Comparison of ENCODE assay signal across 9 mouse cellular contexts in genomic region chr4:106281128-106281491, GRCm38 (mm10). TPM values are rescaled to one million over a fixed set of nuclear protein-coding genes. Genes with fewer than 3 reads are reported as not detected.
DNase-seq lines count a peak whose midpoint lies in the region; ATAC-seq and TF ChIP-seq lines count a peak whose summit lies in the region.
"Had no signal": no experiment of that assay in that cellular context is flagged by ENCODE, and none has a peak within 500 bp of the region (broad histone marks: within the 10 kb centered on the region; RNA-seq: fewer than 3 reads in every experiment).

No protein-coding gene starts in this region.

- H3K9ac ChIP-seq in forebrain, embryonic 15.5 days (replicated peaks) = no peak overlapping the region
- H3K9ac ChIP-seq in forebrain, postnatal 0 days = no peak overlapping the region
- H3K9ac ChIP-seq in liver, embryonic 12.5 days = no peak overlapping the region
- no peak overlapping the region for H3K9ac ChIP-seq in intestine, embryonic 16.5 days (ENCODE audit: low read depth, low read length)
- H3K9ac ChIP-seq: midbrain, embryonic 15.5 days had no signal

- no peaks in the 10 kb centered on the region for H3K9me3 ChIP-seq in forebrain, embryonic 15.5 days
- H3K9me3 ChIP-seq in forebrain, postnatal 0 days (ENCODE audit: low read length) = no peaks in the 10 kb centered on the region
- H3K9me3 ChIP-seq in liver, embryonic 12.5 days (replicated peaks) = no peaks in the 10 kb centered on the region
- H3K9me3 ChIP-seq in intestine, embryonic 16.5 days (ENCODE audit: control insufficient read depth, low read length) = no peaks in the 10 kb centered on the region
- H3K9me3 ChIP-seq: midbrain, embryonic 15.5 days had no signal

- no peaks in the 10 kb centered on the region for H3K36me3 ChIP-seq in forebrain, embryonic 15.5 days
- H3K36me3 ChIP-seq in forebrain, postnatal 0 days (ENCODE audit: insufficient read depth) = no peaks in the 10 kb centered on the region
- H3K36me3 ChIP-seq in liver, embryonic 12.5 days = no peaks in the 10 kb centered on the region
- H3K36me3 ChIP-seq in intestine, embryonic 16.5 days (ENCODE audit: control insufficient read depth, insufficient read depth, low read length) = no peaks in the 10 kb centered on the region
- H3K36me3 ChIP-seq: midbrain, embryonic 15.5 days had no signal

- DNase-seq in forebrain, postnatal 0 days = no peak
- no peak for DNase-seq in liver
- DNase-seq in skeletal muscle tissue, adult 2 months (ENCODE audit: low read depth, low spot score) = peak; percentile 25
- no peak for DNase-seq in frontal cortex, postnatal 10 days (ENCODE audit: low spot score in 2 of 2)
- DNase-seq in layer of hippocampus, postnatal 10 days (ENCODE audit: low spot score in 2 of 2) = no peak

- H3K27ac ChIP-seq in forebrain, embryonic 15.5 days (replicated peaks) = peak overlapping the region; percentile 31; the same call in 1 of the 2 replicates
- H3K27ac ChIP-seq in forebrain, postnatal 0 days (ENCODE audit: low read depth, low read length) = no peak overlapping the region
- H3K27ac ChIP-seq in liver, embryonic 12.5 days = peak overlapping the region; percentile 12; the same call in 1 of the 2 replicates
- no peak overlapping the region for H3K27ac ChIP-seq in intestine, embryonic 16.5 days (ENCODE audit: low read length)
- H3K27ac ChIP-seq: midbrain, embryonic 15.5 days had no signal

- H3K4me2 ChIP-seq in forebrain, embryonic 15.5 days (replicated peaks) = no peak overlapping the region
- H3K4me2 ChIP-seq in forebrain, postnatal 0 days (ENCODE audit: low read depth) = no peak overlapping the region
- peak overlapping the region; percentile 9; the same call in 1 of the 2 replicates for H3K4me2 ChIP-seq in liver, embryonic 12.5 days
- H3K4me2 ChIP-seq in intestine, embryonic 16.5 days (ENCODE audit: low read depth, low read length) = no peak overlapping the region
- H3K4me2 ChIP-seq: midbrain, embryonic 15.5 days had no signal

- no peak overlapping the region for H3K4me3 ChIP-seq in forebrain, embryonic 15.5 days
- H3K4me3 ChIP-seq in forebrain, postnatal 0 days (ENCODE audit: low read depth, low read length) = no peak overlapping the region
- H3K4me3 ChIP-seq in liver, embryonic 12.5 days = no peak overlapping the region
- no peak overlapping the region for H3K4me3 ChIP-seq in intestine, embryonic 16.5 days (ENCODE audit: low read length)
- H3K4me3 ChIP-seq: midbrain, embryonic 15.5 days had no signal

- WGBS in forebrain, embryonic 15.5 days = 61% methylated on average over 2 of the region's 2 CpGs
- 34% methylated on average over 2 of the region's 2 CpGs for WGBS in forebrain, postnatal 0 days
- 79% methylated on average over 2 of the region's 2 CpGs for WGBS in liver, embryonic 12.5 days (ENCODE audit: insufficient replicate concordance)
- 63% methylated on average over 2 of the region's 2 CpGs for WGBS in intestine, embryonic 16.5 days

- no peak for TF ChIP-seq CTCF in forebrain, postnatal 0 days (IDR thresholded peaks at IDR 0.05; ENCODE audit: low read depth)

- H3K27me3 ChIP-seq in forebrain, embryonic 15.5 days = no peaks in the 10 kb centered on the region
- H3K27me3 ChIP-seq in forebrain, postnatal 0 days (ENCODE audit: insufficient read depth, low read length) = no peaks in the 10 kb centered on the region
- H3K27me3 ChIP-seq in liver, embryonic 12.5 days (replicated peaks) = 0 out of 2 replicates have a peak, but pooled peaks cover 2% of the 10 kb centered on the region
- H3K27me3 ChIP-seq in intestine, embryonic 16.5 days (replicated peaks; ENCODE audit: control insufficient read depth, insufficient read depth, low read length) = no peaks in the 10 kb centered on the region
- H3K27me3 ChIP-seq: midbrain, embryonic 15.5 days had no signal

- H3K4me1 ChIP-seq in forebrain, embryonic 15.5 days = peaks cover 10% of the 10 kb centered on the region; the same call in 1 of the 2 replicates
- no peaks in the 10 kb centered on the region for H3K4me1 ChIP-seq in forebrain, postnatal 0 days (ENCODE audit: insufficient read depth)
- peaks cover 13% of the 10 kb centered on the region for H3K4me1 ChIP-seq in liver, embryonic 12.5 days
- 0 out of 2 replicates have a peak, but pooled peaks cover 2% of the 10 kb centered on the region for H3K4me1 ChIP-seq in intestine, embryonic 16.5 days (ENCODE audit: control insufficient read depth, insufficient read depth, low read length)
- H3K4me1 ChIP-seq: midbrain, embryonic 15.5 days had no signal

- ATAC-seq in forebrain, embryonic 15.5 days (replicated peaks) = no peak
- ATAC-seq in forebrain, postnatal 0 days = no peak
- ATAC-seq in liver, embryonic 12.5 days = no peak
- ATAC-seq in intestine, embryonic 16.5 days = peak; percentile 50
- ATAC-seq: midbrain, embryonic 15.5 days had no signal

RNA-seq across cellular contexts. Expression of gene Usp24, which starts 34.9 kb away (rescaled TPM):
- polyA plus RNA-seq in forebrain, embryonic 15.5 days (2015; fragmentation: Nextera tagmentation; extraction: Ambion mirVana) = 8.9 and 9.0 TPM in 2 replicates
- 28.1 and 31.5 TPM in 2 replicates for total RNA-seq in forebrain, postnatal 0 days (2014; rRNA removed)
- 4.3 and 7.8 TPM in 2 replicates for polyA plus RNA-seq in forebrain, postnatal 0 days (2015; fragmentation: Nextera tagmentation; extraction: Ambion mirVana)
- 13.5 and 13.6 TPM in 2 replicates for polyA plus RNA-seq in liver, embryonic 12.5 days (2016; fragmentation: Nextera tagmentation; extraction: Ambion mirVana)
- polyA plus RNA-seq in intestine, embryonic 16.5 days (2015; fragmentation: Nextera tagmentation; extraction: Ambion mirVana) = 3.7 TPM in 2 replicates
- total RNA-seq in layer of hippocampus, postnatal 10 days (2021) = 10 to 100 TPM; 46.7 to 53.2 TPM

Comparison
In these comparisons a context has a peak if more than half of its experiments do, and no peak if none do; other contexts are left out.
1. H3K27ac ChIP-seq: peak in forebrain, embryonic 15.5 days (single experiment) and liver, embryonic 12.5 days (single experiment); none in forebrain, postnatal 0 days (single experiment) and intestine, embryonic 16.5 days (single experiment).